Mouse (Mus musculus): ENCODE results near the gene Ptbp3. TPM values are rescaled to one million over a fixed set of nuclear protein-coding genes. Genes with fewer than 3 reads are reported as not detected.

Gene Ptbp3
- polyA plus RNA-seq, 1 experiment from 2014 or later, result 16.0 TPM

GRCm38 (mm10) chr4:59531172-59531571 is 18.0 kb downstream of the Ptbp3 start:
- no peak overlapping the region for H3K9ac ChIP-seq
- no peaks in the 10 kb centered on the region for H3K27me3 ChIP-seq
- WGBS, result 79% methylated on average over 1 of the region's 1 CpGs
- ATAC-seq, result no peak
- no peak overlapping the region for H3K4me2 ChIP-seq
- no peak overlapping the region for H3K4me3 ChIP-seq
- no peaks in the 10 kb centered on the region for H3K9me3 ChIP-seq (replicated peaks)
- no peak overlapping the region for H3K27ac ChIP-seq
- no peaks in the 10 kb centered on the region for H3K36me3 ChIP-seq (ENCODE audit: poor library complexity, severe bottlenecking)
- H3K4me1 ChIP-seq, result no peaks in the 10 kb centered on the region

GRCm38 (mm10) chr4:59527470-59527869 is 21.7 kb downstream of the Ptbp3 start:
- Histone ChIP-seq H3K4me3 (no peak overlapping the region), H3K27me3 (no peaks in the 10 kb centered on the region), H3K4me2 (no peak overlapping the region), H3K9ac (no peak overlapping the region), H3K36me3 (ENCODE audit: poor library complexity, severe bottlenecking) (0 out of 2 replicates have a peak, but pooled peaks cover 4% of the 10 kb centered on the region), H3K4me1 (no peaks in the 10 kb centered on the region), H3K9me3 (replicated peaks) (no peaks in the 10 kb centered on the region), H3K27ac (no peak overlapping the region)
- 77% methylated on average over 3 of the region's 3 CpGs for WGBS
- ATAC-seq, result no peak

- no peak overlapping the region for H3K4me3 ChIP-seq
- no peak overlapping the region for H3K27ac ChIP-seq
- no peak for ATAC-seq
- no peaks in the 10 kb centered on the region for H3K27me3 ChIP-seq
- 0 out of 2 replicates have a peak, but pooled peaks cover 4% of the 10 kb centered on the region for H3K36me3 ChIP-seq (ENCODE audit: poor library complexity, severe bottlenecking)
- H3K4me1 ChIP-seq, result no peaks in the 10 kb centered on the region
- no peaks in the 10 kb centered on the region for H3K9me3 ChIP-seq (replicated peaks)
- no peak overlapping the region for H3K4me2 ChIP-seq
- H3K9ac ChIP-seq, result no peak overlapping the region
- WGBS, result 76% methylated on average over 2 of the region's 2 CpGs
Observed at GRCm38 (mm10) chr4:59526728-59527127, 22.4 kb downstream of the Ptbp3 start.

- no peak overlapping the region for H3K4me3 ChIP-seq
- 89% methylated on average over 3 of the region's 3 CpGs for WGBS
- H3K4me1 ChIP-seq, result no peaks in the 10 kb centered on the region
Observed at GRCm38 (mm10) chr4:59524875-59525274, 24.3 kb downstream of the Ptbp3 start.

GRCm38 (mm10) chr4:59510321-59510720 is 38.8 kb downstream of the Ptbp3 start:
- H3K4me1 ChIP-seq, result no peaks in the 10 kb centered on the region
- H3K4me2 ChIP-seq, result no peak overlapping the region
- H3K4me3 ChIP-seq, result no peak overlapping the region
- peaks cover 14% of the 10 kb centered on the region; the same call in 1 of the 2 replicates for H3K36me3 ChIP-seq (ENCODE audit: poor library complexity, severe bottlenecking)
- H3K27me3 ChIP-seq, result no peaks in the 10 kb centered on the region
- no peaks in the 10 kb centered on the region for H3K9me3 ChIP-seq (replicated peaks)
- no peak overlapping the region for H3K27ac ChIP-seq
- H3K9ac ChIP-seq, result no peak overlapping the region
- no peak for ATAC-seq

More at GRCm38 (mm10) chr4:59524875-59525274, 24.3 kb downstream of the Ptbp3 start:
- ATAC-seq, result no peak
- Histone ChIP-seq H3K27me3 (no peaks in the 10 kb centered on the region), H3K9me3 (replicated peaks) (no peaks in the 10 kb centered on the region), H3K36me3 (ENCODE audit: poor library complexity, severe bottlenecking) (0 out of 2 replicates have a peak, but pooled peaks cover 4% of the 10 kb centered on the region), H3K4me2 (no peak overlapping the region), H3K27ac (no peak overlapping the region), H3K9ac (no peak overlapping the region)

GRCm38 (mm10) chr4:59509558-59509957 is 39.6 kb downstream of the Ptbp3 start:
- H3K4me3 ChIP-seq, result no peak overlapping the region
- 98% methylated on average over 2 of the region's 2 CpGs for WGBS
- H3K9me3 ChIP-seq (replicated peaks), result no peaks in the 10 kb centered on the region
- peaks cover 14% of the 10 kb centered on the region; the same call in 1 of the 2 replicates for H3K36me3 ChIP-seq (ENCODE audit: poor library complexity, severe bottlenecking)
- ATAC-seq, result no peak
- no peak overlapping the region for H3K9ac ChIP-seq
- no peak overlapping the region for H3K4me2 ChIP-seq
- no peaks in the 10 kb centered on the region for H3K27me3 ChIP-seq
- H3K4me1 ChIP-seq, result no peaks in the 10 kb centered on the region
- no peak overlapping the region for H3K27ac ChIP-seq

GRCm38 (mm10) chr4:59507766-59508165 is 41.4 kb downstream of the Ptbp3 start:
- Histone ChIP-seq H3K9me3 (replicated peaks) (no peaks in the 10 kb centered on the region), H3K27ac (no peak overlapping the region), H3K4me1 (no peaks in the 10 kb centered on the region), H3K27me3 (no peaks in the 10 kb centered on the region), H3K4me2 (no peak overlapping the region), H3K4me3 (no peak overlapping the region), H3K9ac (no peak overlapping the region), H3K36me3 (ENCODE audit: poor library complexity, severe bottlenecking) (peaks cover 14% of the 10 kb centered on the region; the same call in 1 of the 2 replicates)
- 77% methylated on average over 2 of the region's 2 CpGs for WGBS
- no peak for ATAC-seq

- Histone ChIP-seq H3K4me1 (no peaks in the 10 kb centered on the region), H3K4me2 (no peak overlapping the region), H3K27ac (no peak overlapping the region), H3K36me3 (ENCODE audit: poor library complexity, severe bottlenecking) (peaks cover 11% of the 10 kb centered on the region; the same call in 1 of the 2 replicates), H3K4me3 (no peak overlapping the region), H3K9ac (no peak overlapping the region), H3K9me3 (replicated peaks) (no peaks in the 10 kb centered on the region), H3K27me3 (no peaks in the 10 kb centered on the region)
- ATAC-seq, result no peak
- 96% methylated on average over 3 of the region's 3 CpGs for WGBS
Observed at GRCm38 (mm10) chr4:59506704-59507103, 42.5 kb downstream of the Ptbp3 start.

GRCm38 (mm10) chr4:59505481-59505880 is 43.7 kb downstream of the Ptbp3 start:
- no peak for ATAC-seq
- 75% methylated on average over 3 of the region's 3 CpGs for WGBS

GRCm38 (mm10) chr4:59491097-59491496 is 58.1 kb downstream of the Ptbp3 start:
- WGBS, result 97% methylated on average over 2 of the region's 2 CpGs
- no peaks in the 10 kb centered on the region for H3K27me3 ChIP-seq
- H3K9me3 ChIP-seq (replicated peaks), result no peaks in the 10 kb centered on the region
- no peak overlapping the region for H3K27ac ChIP-seq
- no peak overlapping the region for H3K9ac ChIP-seq
- peaks cover 5% of the 10 kb centered on the region; the same call in 1 of the 2 replicates for H3K36me3 ChIP-seq (ENCODE audit: poor library complexity, severe bottlenecking)
- no peak overlapping the region for H3K4me3 ChIP-seq
- H3K4me2 ChIP-seq, result no peak overlapping the region
- H3K4me1 ChIP-seq, result no peaks in the 10 kb centered on the region
- ATAC-seq, result no peak

More at GRCm38 (mm10) chr4:59505481-59505880, 43.7 kb downstream of the Ptbp3 start:
- H3K4me1 ChIP-seq, result no peaks in the 10 kb centered on the region
- peaks cover 5% of the 10 kb centered on the region for H3K36me3 ChIP-seq (ENCODE audit: poor library complexity, severe bottlenecking)
- H3K9ac ChIP-seq, result no peak overlapping the region
- no peak overlapping the region for H3K4me2 ChIP-seq
- H3K4me3 ChIP-seq, result no peak overlapping the region
- no peak overlapping the region for H3K27ac ChIP-seq
- no peaks in the 10 kb centered on the region for H3K27me3 ChIP-seq
- H3K9me3 ChIP-seq (replicated peaks), result no peaks in the 10 kb centered on the region

GRCm38 (mm10) chr4:59471306-59471705 is 77.9 kb downstream of the Ptbp3 start:
- H3K27me3 ChIP-seq, result no peaks in the 10 kb centered on the region
- no peak for ATAC-seq

GRCm38 (mm10) chr4:59465449-59465848 is 83.7 kb downstream of the Ptbp3 start:
- 60% methylated on average over 2 of the region's 2 CpGs for WGBS

More at GRCm38 (mm10) chr4:59471306-59471705, 77.9 kb downstream of the Ptbp3 start:
- Histone ChIP-seq H3K4me3 (no peak overlapping the region), H3K36me3 (ENCODE audit: poor library complexity, severe bottlenecking) (0 out of 2 replicates have a peak, but pooled peaks cover 3% of the 10 kb centered on the region), H3K9ac (no peak overlapping the region), H3K4me2 (no peak overlapping the region), H3K9me3 (replicated peaks) (no peaks in the 10 kb centered on the region), H3K27ac (no peak overlapping the region), H3K4me1 (no peaks in the 10 kb centered on the region)

GRCm38 (mm10) chr4:59464661-59465060 is 84.5 kb downstream of the Ptbp3 start:
- Histone ChIP-seq H3K9ac (no peak overlapping the region), H3K27ac (no peak overlapping the region), H3K36me3 (ENCODE audit: poor library complexity, severe bottlenecking) (no peaks in the 10 kb centered on the region), H3K9me3 (replicated peaks) (no peaks in the 10 kb centered on the region), H3K4me3 (no peak overlapping the region), H3K4me1 (no peaks in the 10 kb centered on the region), H3K27me3 (no peaks in the 10 kb centered on the region), H3K4me2 (no peak overlapping the region)
- 88% methylated on average over 6 of the region's 6 CpGs for WGBS
- ATAC-seq, result no peak

More at GRCm38 (mm10) chr4:59465449-59465848, 83.7 kb downstream of the Ptbp3 start:
- Histone ChIP-seq H3K4me3 (no peak overlapping the region), H3K36me3 (ENCODE audit: poor library complexity, severe bottlenecking) (no peaks in the 10 kb centered on the region), H3K4me1 (no peaks in the 10 kb centered on the region), H3K9ac (no peak overlapping the region), H3K27me3 (no peaks in the 10 kb centered on the region), H3K27ac (no peak overlapping the region), H3K9me3 (replicated peaks) (no peaks in the 10 kb centered on the region), H3K4me2 (no peak overlapping the region)
- no peak for ATAC-seq

Data from forebrain, embryonic 13.5 days (tissue).